Mouse (Mus musculus): ENCODE data around the gene Wars2. TPM values are rescaled to one million over a fixed set of nuclear protein-coding genes. Genes with fewer than 3 reads are reported as not detected.

Gene Wars2
- polyA plus RNA-seq, 1 experiment from 2014 or later, result 7.4 TPM

GRCm38 (mm10) chr3:99174658-99175304 is 33.9 kb downstream of the Wars2 start:
- Histone ChIP-seq H3K4me2 (ENCODE audit: low read depth, low read length) (no peak overlapping the region), H3K36me3 (ENCODE audit: control insufficient read depth, insufficient read depth, low read length) (no peaks in the 10 kb centered on the region), H3K9me3 (ENCODE audit: control insufficient read depth, low read length) (no peaks in the 10 kb centered on the region), H3K27ac (ENCODE audit: low read length) (no peak overlapping the region), H3K4me3 (ENCODE audit: low read length) (no peak overlapping the region), H3K27me3 (ENCODE audit: control insufficient read depth, insufficient read depth, low read depth, low read length) (no peaks in the 10 kb centered on the region), H3K4me1 (replicated peaks; ENCODE audit: control insufficient read depth, insufficient read depth, low read length) (no peaks in the 10 kb centered on the region), H3K9ac (ENCODE audit: low read length) (no peak overlapping the region)
- whole genome bisulfite sequencing, result 29% methylated on average over 9 of the region's 9 CpGs
- ATAC-seq (ENCODE audit: low read depth), result no peak

- peak; percentile 82 for ATAC-seq (ENCODE audit: low read depth)
- 43% methylated on average over 17 of the region's 17 CpGs for WGBS
- Histone ChIP-seq H3K36me3 (ENCODE audit: control insufficient read depth, insufficient read depth, low read length) (no peaks in the 10 kb centered on the region), H3K4me3 (ENCODE audit: low read length) (no peak overlapping the region), H3K4me1 (replicated peaks; ENCODE audit: control insufficient read depth, insufficient read depth, low read length) (peaks cover 2% of the 10 kb centered on the region; the same call in 1 of the 2 replicates), H3K9ac (ENCODE audit: low read length) (no peak overlapping the region), H3K4me2 (ENCODE audit: low read depth, low read length) (peak overlapping the region; percentile 30; the same call in 1 of the 2 replicates), H3K27me3 (ENCODE audit: control insufficient read depth, insufficient read depth, low read depth, low read length) (no peaks in the 10 kb centered on the region), H3K9me3 (ENCODE audit: control insufficient read depth, low read length) (no peaks in the 10 kb centered on the region), H3K27ac (ENCODE audit: low read length) (peak overlapping the region; percentile 29; the same call in 1 of the 2 replicates)
These were observed 42.6 kb downstream of the Wars2 start for GRCm38 (mm10) chr3:99183355-99184016.

DNA sequence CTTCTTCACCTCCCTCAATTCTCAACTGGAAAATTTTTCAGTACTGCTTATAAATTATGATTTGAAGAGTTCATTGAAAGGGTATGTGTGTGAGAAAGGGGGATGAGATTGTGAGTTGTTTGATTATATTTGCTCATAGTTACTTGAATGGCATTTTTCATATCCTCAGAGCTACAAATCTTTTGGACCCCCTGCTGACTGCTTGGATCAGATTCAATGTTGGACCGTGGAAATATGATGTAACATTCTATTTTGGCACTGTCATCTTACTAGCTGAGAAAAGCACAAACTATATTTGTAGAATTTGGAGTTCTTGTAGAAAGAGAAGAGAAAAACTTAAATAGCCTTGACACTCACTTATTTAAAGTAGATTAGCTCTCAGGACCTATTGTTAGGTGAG is 43.5 kb downstream of the Wars2 start:
- no peak overlapping the region; the same call in 1 of the 2 replicates for H3K27ac ChIP-seq (ENCODE audit: low read length)

GRCm38 (mm10) chr3:99188097-99188496 is 47.2 kb downstream of the Wars2 start:
- no peak for ATAC-seq (ENCODE audit: low read depth)
- no peaks in the 10 kb centered on the region for H3K27me3 ChIP-seq (ENCODE audit: control insufficient read depth, insufficient read depth, low read depth, low read length)
- H3K36me3 ChIP-seq (ENCODE audit: control insufficient read depth, insufficient read depth, low read length), result no peaks in the 10 kb centered on the region
- 80% methylated on average over 1 of the region's 1 CpGs for WGBS
- H3K9me3 ChIP-seq (ENCODE audit: control insufficient read depth, low read length), result no peaks in the 10 kb centered on the region
- no peak overlapping the region for H3K27ac ChIP-seq (ENCODE audit: low read length)
- H3K4me1 ChIP-seq (replicated peaks; ENCODE audit: control insufficient read depth, insufficient read depth, low read length), result peaks cover 2% of the 10 kb centered on the region; the same call in 1 of the 2 replicates
- H3K9ac ChIP-seq (ENCODE audit: low read length), result no peak overlapping the region
- H3K4me3 ChIP-seq (ENCODE audit: low read length), result no peak overlapping the region
- no peak overlapping the region for H3K4me2 ChIP-seq (ENCODE audit: low read depth, low read length)

More for the DNA sequence above, 43.5 kb downstream of the Wars2 start:
- H3K9ac ChIP-seq (ENCODE audit: low read length), result no peak overlapping the region
- H3K4me2 ChIP-seq (ENCODE audit: low read depth, low read length), result no peak overlapping the region
- ATAC-seq (ENCODE audit: low read depth), result peak; percentile 41; the same call in 1 of the 2 replicates
- H3K4me3 ChIP-seq (ENCODE audit: low read length), result no peak overlapping the region
- H3K9me3 ChIP-seq (ENCODE audit: control insufficient read depth, low read length), result no peaks in the 10 kb centered on the region
- H3K4me1 ChIP-seq (replicated peaks; ENCODE audit: control insufficient read depth, insufficient read depth, low read length), result peaks cover 2% of the 10 kb centered on the region; the same call in 1 of the 2 replicates
- H3K27me3 ChIP-seq (ENCODE audit: control insufficient read depth, insufficient read depth, low read depth, low read length), result no peaks in the 10 kb centered on the region
- no peaks in the 10 kb centered on the region for H3K36me3 ChIP-seq (ENCODE audit: control insufficient read depth, insufficient read depth, low read length)
- WGBS, result 33% methylated on average over 1 of the region's 1 CpGs

- Histone ChIP-seq H3K27me3 (ENCODE audit: control insufficient read depth, insufficient read depth, low read depth, low read length) (no peaks in the 10 kb centered on the region), H3K9me3 (ENCODE audit: control insufficient read depth, low read length) (no peaks in the 10 kb centered on the region), H3K27ac (ENCODE audit: low read length) (no peak overlapping the region), H3K4me1 (replicated peaks; ENCODE audit: control insufficient read depth, insufficient read depth, low read length) (no peaks in the 10 kb centered on the region), H3K4me3 (ENCODE audit: low read length) (no peak overlapping the region), H3K36me3 (ENCODE audit: control insufficient read depth, insufficient read depth, low read length) (no peaks in the 10 kb centered on the region), H3K9ac (ENCODE audit: low read length) (no peak overlapping the region), H3K4me2 (ENCODE audit: low read depth, low read length) (no peak overlapping the region)
- WGBS, result 44% methylated on average over 4 of the region's 4 CpGs
- ATAC-seq (ENCODE audit: low read depth), result no peak
These were observed 52.7 kb downstream of the Wars2 start for GRCm38 (mm10) chr3:99193576-99193975.

DNA sequence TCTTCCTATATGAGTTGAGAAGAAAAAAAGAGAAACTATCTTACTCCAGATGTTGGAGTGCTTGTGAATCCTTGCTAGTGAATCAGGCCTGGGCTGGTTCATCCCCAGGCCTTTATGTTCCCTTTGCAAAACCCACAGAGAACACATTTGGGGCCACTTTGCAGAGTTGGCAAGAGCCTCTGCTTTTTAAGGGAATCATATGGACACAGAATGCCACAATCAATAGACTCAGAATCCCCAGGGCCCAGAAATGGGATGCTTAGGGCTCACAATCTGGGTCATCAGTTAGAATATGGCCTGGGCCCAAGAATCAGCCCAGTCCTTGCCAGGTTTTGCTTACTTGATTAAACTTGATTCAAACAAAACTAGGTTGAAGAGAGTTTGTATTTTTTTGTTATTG is 62.5 kb downstream of the Wars2 start:
- no peak overlapping the region for H3K27ac ChIP-seq (ENCODE audit: low read length)
- no peak overlapping the region for H3K9ac ChIP-seq (ENCODE audit: low read length)
- H3K9me3 ChIP-seq (ENCODE audit: control insufficient read depth, low read length), result no peaks in the 10 kb centered on the region
- H3K27me3 ChIP-seq (ENCODE audit: control insufficient read depth, insufficient read depth, low read depth, low read length), result no peaks in the 10 kb centered on the region
- ATAC-seq (ENCODE audit: low read depth), result no peak
- no peaks in the 10 kb centered on the region for H3K4me1 ChIP-seq (replicated peaks; ENCODE audit: control insufficient read depth, insufficient read depth, low read length)
- H3K4me3 ChIP-seq (ENCODE audit: low read length), result no peak overlapping the region
- no peaks in the 10 kb centered on the region for H3K36me3 ChIP-seq (ENCODE audit: control insufficient read depth, insufficient read depth, low read length)
- H3K4me2 ChIP-seq (ENCODE audit: low read depth, low read length), result no peak overlapping the region

DNA sequence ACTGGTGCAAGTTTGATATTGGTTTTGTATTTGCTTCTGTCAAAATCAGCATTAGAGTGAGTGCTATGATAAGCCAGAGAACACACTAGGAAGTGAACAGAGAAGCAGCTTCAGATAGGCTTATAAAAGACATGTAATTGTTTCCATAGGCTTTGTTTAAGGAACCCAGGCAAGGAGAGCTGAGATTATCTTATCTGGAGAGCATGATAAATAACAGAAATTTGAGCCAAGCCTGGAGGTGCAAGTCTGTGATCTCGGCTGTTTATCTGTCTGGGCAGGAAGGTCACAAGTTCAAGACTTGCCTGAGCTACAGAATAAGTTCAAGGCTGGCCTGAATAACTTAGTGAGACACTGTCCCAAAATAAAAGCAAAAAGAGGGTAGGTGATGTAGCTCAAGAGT is 67.5 kb downstream of the Wars2 start:
- no peaks in the 10 kb centered on the region for H3K4me1 ChIP-seq (replicated peaks; ENCODE audit: control insufficient read depth, insufficient read depth, low read length)
- no peak overlapping the region for H3K4me2 ChIP-seq (ENCODE audit: low read depth, low read length)
- H3K27me3 ChIP-seq (ENCODE audit: control insufficient read depth, insufficient read depth, low read depth, low read length), result no peaks in the 10 kb centered on the region
- H3K27ac ChIP-seq (ENCODE audit: low read length), result no peak overlapping the region
- no peaks in the 10 kb centered on the region for H3K9me3 ChIP-seq (ENCODE audit: control insufficient read depth, low read length)
- ATAC-seq (ENCODE audit: low read depth), result no peak
- WGBS, result 6% methylated on average over 1 of the region's 1 CpGs
- H3K9ac ChIP-seq (ENCODE audit: low read length), result no peak overlapping the region
- H3K4me3 ChIP-seq (ENCODE audit: low read length), result no peak overlapping the region
- no peaks in the 10 kb centered on the region for H3K36me3 ChIP-seq (ENCODE audit: control insufficient read depth, insufficient read depth, low read length)

- ATAC-seq (ENCODE audit: low read depth), result peak; percentile 26; the same call in 1 of the 2 replicates
- no peaks in the 10 kb centered on the region for H3K9me3 ChIP-seq (ENCODE audit: control insufficient read depth, low read length)
- no peak overlapping the region for H3K9ac ChIP-seq (ENCODE audit: low read length)
- H3K4me1 ChIP-seq (replicated peaks; ENCODE audit: control insufficient read depth, insufficient read depth, low read length), result no peaks in the 10 kb centered on the region
- 36% methylated on average over 14 of the region's 14 CpGs for WGBS
- no peaks in the 10 kb centered on the region for H3K27me3 ChIP-seq (ENCODE audit: control insufficient read depth, insufficient read depth, low read depth, low read length)
- no peak overlapping the region for H3K4me2 ChIP-seq (ENCODE audit: low read depth, low read length)
- no peak overlapping the region for H3K27ac ChIP-seq (ENCODE audit: low read length)
- H3K36me3 ChIP-seq (ENCODE audit: control insufficient read depth, insufficient read depth, low read length), result no peaks in the 10 kb centered on the region
- no peak overlapping the region for H3K4me3 ChIP-seq (ENCODE audit: low read length)
These were observed 70.3 kb downstream of the Wars2 start for GRCm38 (mm10) chr3:99211105-99211698.

DNA sequence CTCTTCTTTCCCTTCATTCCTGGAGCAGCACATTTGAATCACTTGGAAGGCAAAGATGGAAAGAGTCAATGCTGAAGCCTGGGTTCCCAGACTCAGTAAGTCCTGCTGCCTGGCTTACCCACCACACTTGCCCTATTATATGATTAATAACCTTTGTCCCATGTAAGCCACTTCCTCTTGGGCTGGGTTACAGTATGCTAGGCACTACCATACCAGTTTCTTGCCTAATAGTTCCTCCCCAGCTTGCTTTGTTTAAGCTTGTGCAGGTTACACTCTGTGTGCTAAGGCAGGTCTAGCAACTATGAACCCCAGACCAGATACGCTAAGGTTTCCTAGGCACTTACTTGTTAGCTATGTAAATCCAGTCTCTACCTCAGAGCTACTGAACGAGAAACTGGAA is 86.9 kb downstream of the Wars2 start:
- Histone ChIP-seq H3K9ac (ENCODE audit: low read length) (no peak overlapping the region), H3K27me3 (ENCODE audit: control insufficient read depth, insufficient read depth, low read depth, low read length) (peaks cover 2% of the 10 kb centered on the region; the same call in 1 of the 2 replicates), H3K4me2 (ENCODE audit: low read depth, low read length) (no peak overlapping the region), H3K27ac (ENCODE audit: low read length) (no peak overlapping the region), H3K9me3 (ENCODE audit: control insufficient read depth, low read length) (no peaks in the 10 kb centered on the region), H3K4me1 (replicated peaks; ENCODE audit: control insufficient read depth, insufficient read depth, low read length) (no peaks in the 10 kb centered on the region), H3K36me3 (ENCODE audit: control insufficient read depth, insufficient read depth, low read length) (no peaks in the 10 kb centered on the region), H3K4me3 (ENCODE audit: low read length) (no peak overlapping the region)
- no peak for ATAC-seq (ENCODE audit: low read depth)
- WGBS, result 63% methylated on average over 2 of the region's 2 CpGs

Data from lung, embryonic 16.5 days (tissue).